Mouse (Mus musculus) intestine, embryonic 14.5 days (tissue): Measurements from ENCODE around the gene Gm29776. TPM values are rescaled to one million over a fixed set of nuclear protein-coding genes. Genes with fewer than 3 reads are reported as not detected.
A peak's percentile ranks its signal among the peaks of the same experiment; 100 is the strongest.

ENCODE experiments used
- ATAC-seq: fragments of 200-750 bp; cut with Nextera tagmentation; replicated peaks from 2 replicates; pipeline ENCODE4 v1.8.0; 2017; ENCODE audit warnings: low read depth, moderate number of reproducible peaks, moderate TSS enrichment, moderate library complexity; ENCODE audit not compliant: low FRiP score, low TSS enrichment
- DNase-seq: peaks from one replicate; pipeline ENCODE4 v3.0.0-alpha.2; 2018; ENCODE audit warnings: low spot score
- H3K27ac ChIP-seq: fragments of 300-500 bp; sonication (generic); 2 replicates; pipeline ENCODE4 v1.5.1; 2014; ENCODE audit warnings: low read depth, mild to moderate bottlenecking, control low read depth
- H3K27me3 ChIP-seq: fragments of 300-500 bp; sonication (generic); replicated peaks from 2 replicates; pipeline ENCODE4 v1.6.1; 2014; ENCODE audit warnings: low read length, control low read depth; ENCODE audit not compliant: control insufficient read depth, insufficient read depth
- H3K36me3 ChIP-seq: fragments of 300-500 bp; sonication (generic); 2 replicates; pipeline ENCODE4 v1.6.1; 2014; ENCODE audit warnings: low read length, control low read depth; ENCODE audit not compliant: control insufficient read depth, insufficient read depth
- H3K4me1 ChIP-seq: fragments of 300-500 bp; sonication (generic); replicated peaks from 2 replicates; pipeline ENCODE4 v1.6.1; 2014; ENCODE audit warnings: low read length, control low read depth, mixed read lengths; ENCODE audit not compliant: control insufficient read depth, insufficient read depth
- H3K4me2 ChIP-seq: fragments of 300-500 bp; sonication (generic); 2 replicates; pipeline ENCODE4 v1.6.1; 2014; ENCODE audit warnings: low read length
- H3K4me3 ChIP-seq: fragments of 300-500 bp; sonication (generic); 2 replicates; pipeline ENCODE4 v1.5.1; 2014; ENCODE audit warnings: low read depth, low read length, control low read depth, mixed read lengths
- H3K9ac ChIP-seq: fragments of 300-500 bp; sonication (generic); 2 replicates; pipeline ENCODE4 v1.6.1; 2014; ENCODE audit warnings: mild to moderate bottlenecking, low read length
- H3K9me3 ChIP-seq: fragments of 300-500 bp; sonication (generic); 2 replicates; pipeline ENCODE4 v1.6.1; 2016; ENCODE audit warnings: low read length, control low read depth; ENCODE audit not compliant: control insufficient read depth
- WGBS: fragments of 180-500 bp; shearing (Covaris S2); extraction: QIAGEN DNeasy Blood & Tissue Kit; methylation state at CpG from one replicate; pipeline ENCODE4 v1.1.7; 2014; 5-methylcytosine and 5-hydroxymethylcytosine counted together
- polyA plus RNA-seq: library from polyadenylated mRNA; unstranded; fragments of >200 nt; fragmentation: Nextera tagmentation; extraction: Ambion mirVana; gene quantifications from 2 replicates; pipeline ENCODE4 v1.2.1, GENCODE M21; 2014

Gm29776 gene
- 0.09 and 0.12 TPM in 2 replicates for polyA plus RNA-seq

DNA sequence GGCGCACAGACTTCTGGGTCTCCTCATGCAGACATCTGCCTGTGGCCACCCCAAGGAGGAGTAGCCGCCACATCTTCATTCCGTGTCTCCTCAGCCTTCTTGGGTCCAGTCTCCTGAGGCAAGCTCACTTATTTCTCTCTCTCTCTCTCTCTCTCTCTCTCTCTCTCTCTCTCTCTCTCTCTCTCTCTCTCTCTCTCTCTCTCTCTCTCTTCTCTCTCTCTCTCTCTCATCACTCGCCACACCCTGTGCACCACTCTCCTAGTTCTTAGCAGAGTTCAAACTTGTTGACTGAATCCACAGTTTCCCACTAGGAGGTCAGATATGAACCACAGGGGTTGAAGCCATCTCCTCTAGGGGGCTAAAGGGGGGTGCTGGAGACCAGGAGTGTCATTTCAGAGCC is at the start of gene Gm29776:
Gene Gm29776 (minus strand): TSS at position 101 of the 400 bp plus-strand sequence.
- Histone ChIP-seq H3K27me3 (no peaks in the 10 kb centered on the region), H3K27ac (no peak within 1 kb of the TSS), H3K9me3 (no peaks in the 10 kb centered on the region), H3K9ac (no peak within 1 kb of the TSS), H3K4me2 (no peak within 1 kb of the TSS), H3K4me3 (no peak within 1 kb of the TSS), H3K36me3 (0 out of 2 replicates have a peak, but pooled peaks cover under 1% of the 10 kb centered on the region), H3K4me1 (no peaks in the 10 kb centered on the region)
- WGBS = 70% methylated on average over 4 of the region's 4 CpGs
- no peak for ATAC-seq
- DNase-seq = no peak

DNA sequence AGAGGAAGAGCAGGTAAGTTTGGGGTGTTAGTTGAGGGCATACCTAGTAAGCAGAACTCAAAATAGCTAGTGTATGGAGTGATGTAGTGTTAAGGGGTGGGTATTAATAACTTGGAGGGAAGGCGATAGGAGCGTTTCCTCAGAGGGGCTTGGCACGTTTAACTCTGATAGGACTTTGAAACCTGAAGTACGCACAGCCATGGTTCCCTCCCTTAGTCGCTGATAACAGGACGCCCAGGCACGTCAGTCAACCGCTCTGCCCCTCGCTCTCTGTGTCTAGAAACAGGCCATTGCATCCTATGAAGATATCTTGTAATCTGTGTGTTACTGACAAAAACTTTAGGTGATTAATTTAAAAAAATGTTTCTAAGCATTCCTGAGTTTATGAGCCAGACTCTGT is 47.4 kb upstream of the Gm29776 start:
- no peak for DNase-seq
- ATAC-seq = peak; percentile 47; the same call in 1 of the 2 replicates
- no peak overlapping the region for H3K4me2 ChIP-seq
- 82% methylated on average over 9 of the region's 9 CpGs for WGBS
- H3K27me3 ChIP-seq = no peaks in the 10 kb centered on the region
- no peak overlapping the region for H3K4me3 ChIP-seq
- no peaks in the 10 kb centered on the region for H3K36me3 ChIP-seq
- no peak overlapping the region for H3K9ac ChIP-seq
- no peaks in the 10 kb centered on the region for H3K9me3 ChIP-seq
- no peak overlapping the region for H3K27ac ChIP-seq
- no peaks in the 10 kb centered on the region for H3K4me1 ChIP-seq

DNA sequence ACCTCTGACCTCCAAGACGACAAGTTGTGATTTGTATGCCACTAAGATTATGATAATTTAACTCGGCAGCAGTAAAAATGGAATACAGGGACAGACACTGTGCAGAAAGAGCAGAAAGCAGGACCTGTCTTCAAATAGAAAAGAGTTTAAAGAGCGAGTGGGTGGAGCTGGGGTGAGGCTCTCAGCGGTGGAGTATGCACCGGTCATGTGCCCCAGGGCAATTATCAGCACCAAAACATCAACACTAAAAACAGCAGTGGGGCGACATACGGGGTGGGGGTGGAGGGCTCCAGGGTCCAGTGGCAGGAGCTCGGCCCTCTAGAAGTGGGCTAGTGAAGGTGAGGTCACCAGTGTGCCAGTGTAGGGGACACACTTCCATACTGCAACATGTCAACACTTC is 45.8 kb upstream of the Gm29776 start:
- Histone ChIP-seq H3K4me2 (no peak overlapping the region), H3K27ac (no peak overlapping the region), H3K4me3 (no peak overlapping the region), H3K9me3 (no peaks in the 10 kb centered on the region), H3K27me3 (no peaks in the 10 kb centered on the region), H3K4me1 (no peaks in the 10 kb centered on the region), H3K9ac (no peak overlapping the region), H3K36me3 (no peaks in the 10 kb centered on the region)
- DNase-seq = no peak
- whole genome bisulfite sequencing = 39% methylated on average over 8 of the region's 8 CpGs
- no peak for ATAC-seq

DNA sequence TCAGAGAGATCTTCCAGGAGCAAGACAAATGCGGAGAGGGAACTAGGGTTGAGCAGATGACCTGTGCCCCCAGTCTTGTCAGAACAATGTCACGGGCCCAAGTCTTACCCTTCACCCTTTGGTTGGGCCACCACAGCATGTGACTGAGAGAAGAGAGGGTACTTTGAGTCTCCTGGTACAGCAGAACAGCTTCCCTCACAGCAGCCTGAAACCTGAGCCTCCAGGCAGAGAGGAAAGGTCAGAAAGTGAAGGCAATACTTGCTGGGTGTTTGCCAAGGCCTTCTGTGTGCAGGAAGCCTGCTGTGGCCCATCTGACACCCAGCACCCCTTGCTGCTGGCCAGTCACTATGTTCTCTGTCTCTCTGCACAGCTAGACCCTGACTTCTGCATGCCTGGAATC is 43.7 kb upstream of the Gm29776 start:
- 52% methylated on average over 2 of the region's 2 CpGs for WGBS
- Histone ChIP-seq H3K4me2 (no peak overlapping the region), H3K27me3 (no peaks in the 10 kb centered on the region), H3K9ac (no peak overlapping the region), H3K36me3 (no peaks in the 10 kb centered on the region), H3K4me1 (no peaks in the 10 kb centered on the region), H3K27ac (no peak overlapping the region), H3K9me3 (no peaks in the 10 kb centered on the region), H3K4me3 (no peak overlapping the region)
- DNase-seq (no peak), ATAC-seq (no peak)

DNA sequence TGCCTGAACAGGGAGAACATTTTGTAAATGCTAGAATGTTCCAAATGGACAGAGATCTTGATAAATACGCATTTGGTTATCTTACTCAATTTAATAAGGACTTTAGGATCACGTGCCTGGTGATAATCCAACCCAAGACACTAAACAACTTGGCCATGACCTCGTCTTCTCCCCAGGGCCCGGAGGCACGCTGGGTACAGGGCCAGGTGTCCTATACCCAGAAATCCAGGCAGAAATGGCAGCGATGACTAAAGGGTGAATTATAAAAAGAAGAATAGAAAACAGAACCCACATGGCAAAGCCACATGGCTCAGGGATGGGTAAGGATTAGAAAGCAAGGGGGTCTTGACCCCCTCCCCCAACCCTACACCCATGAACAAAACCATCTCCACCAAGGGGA is 43.1 kb upstream of the Gm29776 start:
- DNase-seq (no peak), ATAC-seq (no peak)
- H3K27me3 ChIP-seq = no peaks in the 10 kb centered on the region
- no peaks in the 10 kb centered on the region for H3K9me3 ChIP-seq
- H3K4me3 ChIP-seq = no peak overlapping the region
- H3K4me1 ChIP-seq = no peaks in the 10 kb centered on the region
- no peak overlapping the region for H3K9ac ChIP-seq
- no peak overlapping the region for H3K4me2 ChIP-seq
- WGBS = 83% methylated on average over 6 of the region's 6 CpGs
- H3K36me3 ChIP-seq = no peaks in the 10 kb centered on the region
- H3K27ac ChIP-seq = no peak overlapping the region

DNA sequence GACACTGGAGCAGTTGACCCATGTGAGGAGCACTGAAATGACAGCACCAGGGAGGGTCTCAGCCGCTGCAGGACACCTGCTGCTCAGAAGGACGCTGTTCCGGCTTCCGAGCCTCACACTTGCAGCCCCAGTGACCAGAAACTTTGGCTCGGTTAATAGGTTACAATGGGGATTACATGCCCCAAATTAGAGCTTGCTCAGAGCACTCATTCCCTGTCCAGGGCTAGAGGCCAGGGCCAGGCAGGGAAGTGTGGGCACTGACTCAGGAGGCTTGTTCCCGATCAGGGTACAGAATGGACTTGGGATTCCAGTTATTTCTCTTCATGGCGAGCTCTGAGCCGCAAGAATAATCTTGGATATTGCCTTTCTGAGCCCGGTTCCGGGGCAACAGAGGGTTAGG is 39.0 kb upstream of the Gm29776 start:
- peak overlapping the region; percentile 6; the same call in 1 of the 2 replicates for H3K27ac ChIP-seq
- ATAC-seq = no peak

DNA sequence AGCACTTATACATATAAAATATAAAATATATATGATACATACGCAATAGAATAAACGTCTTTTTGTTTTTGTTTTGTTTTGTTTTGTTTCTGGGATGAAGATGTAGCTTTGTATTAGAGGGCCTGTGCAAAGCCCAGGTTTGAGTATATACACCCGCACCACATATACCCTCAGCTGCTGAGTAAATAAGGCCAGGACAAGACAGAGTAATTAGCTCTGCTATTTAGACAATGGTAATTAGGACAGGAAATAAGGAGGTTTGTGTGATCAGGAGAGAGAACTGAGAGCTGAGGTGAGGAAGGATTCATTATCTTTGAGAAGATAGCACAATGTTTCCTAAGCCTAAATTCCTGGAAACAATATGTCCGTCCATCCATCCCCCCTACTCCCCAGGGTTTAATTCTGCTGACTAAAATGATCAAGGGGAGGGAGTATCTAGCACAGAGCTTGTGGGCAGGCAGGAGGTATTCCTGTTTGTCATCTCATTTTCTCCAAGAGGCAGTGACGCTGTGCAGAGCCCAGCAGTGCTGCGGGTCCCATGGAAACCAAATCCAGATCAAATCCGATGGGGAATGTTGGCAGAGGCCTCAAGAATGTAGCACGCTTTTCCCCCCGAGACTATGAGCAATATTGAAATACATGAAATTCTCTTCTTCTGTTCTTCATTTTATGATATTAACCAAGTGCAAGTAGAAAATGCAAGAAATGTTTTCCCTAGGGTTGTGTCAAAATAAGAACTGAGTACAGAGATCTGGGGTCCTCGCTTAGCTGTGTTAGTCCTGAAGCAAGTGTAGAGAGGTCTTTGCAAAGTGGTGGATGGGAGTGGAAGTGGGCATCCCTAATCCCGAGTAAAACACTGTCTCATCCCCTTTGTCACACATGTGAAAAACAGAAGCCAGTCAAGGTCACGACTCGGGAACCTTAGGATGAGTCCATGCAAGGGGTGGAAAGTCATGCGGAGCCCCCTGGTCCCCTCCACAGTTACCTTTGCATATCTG is 38.2 kb upstream of the Gm29776 start:
- WGBS = 49% methylated on average over 14 of the region's 14 CpGs
- no peak overlapping the region for H3K4me2 ChIP-seq
- peak overlapping the region; percentile 64; the same call in 1 of the 2 replicates for H3K27ac ChIP-seq
- ATAC-seq = peak; percentile 89
- no peaks in the 10 kb centered on the region for H3K9me3 ChIP-seq
- DNase-seq = no peak
- no peaks in the 10 kb centered on the region for H3K36me3 ChIP-seq
- no peak overlapping the region for H3K9ac ChIP-seq
- no peaks in the 10 kb centered on the region; the same call in 1 of the 2 replicates for H3K4me1 ChIP-seq
- H3K4me3 ChIP-seq = no peak overlapping the region
- no peaks in the 10 kb centered on the region for H3K27me3 ChIP-seq

More for the DNA sequence above, 39.0 kb upstream of the Gm29776 start:
- Histone ChIP-seq H3K4me1 (no peaks in the 10 kb centered on the region; the same call in 1 of the 2 replicates), H3K36me3 (no peaks in the 10 kb centered on the region), H3K9ac (no peak overlapping the region), H3K4me3 (no peak overlapping the region), H3K9me3 (no peaks in the 10 kb centered on the region), H3K4me2 (no peak overlapping the region), H3K27me3 (no peaks in the 10 kb centered on the region)
- WGBS = 85% methylated on average over 10 of the region's 10 CpGs
- no peak for DNase-seq

DNA sequence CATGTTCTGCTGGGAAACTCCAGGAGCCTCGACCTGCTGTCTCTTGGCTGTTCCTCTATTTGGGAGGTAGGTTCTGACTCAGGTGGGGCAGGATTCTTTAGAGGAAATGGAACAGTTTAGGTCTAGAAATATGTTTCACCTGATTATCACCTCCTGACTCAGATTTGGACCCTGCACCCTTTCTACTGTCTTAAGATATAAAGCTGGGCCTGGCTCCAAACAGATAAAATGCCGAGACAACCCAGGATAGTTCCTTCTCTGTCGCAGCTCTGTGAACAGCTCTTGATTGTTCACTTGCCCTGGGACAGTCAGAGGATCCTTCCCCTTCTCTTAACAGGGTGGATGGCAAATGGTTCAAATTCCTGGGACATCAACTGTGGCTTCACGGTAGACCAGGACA is 36.6 kb upstream of the Gm29776 start:
- Histone ChIP-seq H3K4me1 (no peaks in the 10 kb centered on the region; the same call in 1 of the 2 replicates), H3K4me2 (no peak overlapping the region), H3K9ac (no peak overlapping the region), H3K36me3 (no peaks in the 10 kb centered on the region), H3K27me3 (no peaks in the 10 kb centered on the region), H3K27ac (no peak overlapping the region), H3K9me3 (no peaks in the 10 kb centered on the region), H3K4me3 (no peak overlapping the region)
- no peak for ATAC-seq
- DNase-seq = no peak
- WGBS = 71% methylated on average over 4 of the region's 4 CpGs
